Mouse (Mus musculus) fat pad, adult 2 months (tissue): Measurements from ENCODE around the gene Fam83g.

Experiments
- DNase-seq: peaks from one replicate; pipeline ENCODE4 v3.0.0-alpha.2; 2011; ENCODE audit warnings: low read depth, low spot score; ENCODE audit errors: extremely low read depth

The Fam83g gene

DNA sequence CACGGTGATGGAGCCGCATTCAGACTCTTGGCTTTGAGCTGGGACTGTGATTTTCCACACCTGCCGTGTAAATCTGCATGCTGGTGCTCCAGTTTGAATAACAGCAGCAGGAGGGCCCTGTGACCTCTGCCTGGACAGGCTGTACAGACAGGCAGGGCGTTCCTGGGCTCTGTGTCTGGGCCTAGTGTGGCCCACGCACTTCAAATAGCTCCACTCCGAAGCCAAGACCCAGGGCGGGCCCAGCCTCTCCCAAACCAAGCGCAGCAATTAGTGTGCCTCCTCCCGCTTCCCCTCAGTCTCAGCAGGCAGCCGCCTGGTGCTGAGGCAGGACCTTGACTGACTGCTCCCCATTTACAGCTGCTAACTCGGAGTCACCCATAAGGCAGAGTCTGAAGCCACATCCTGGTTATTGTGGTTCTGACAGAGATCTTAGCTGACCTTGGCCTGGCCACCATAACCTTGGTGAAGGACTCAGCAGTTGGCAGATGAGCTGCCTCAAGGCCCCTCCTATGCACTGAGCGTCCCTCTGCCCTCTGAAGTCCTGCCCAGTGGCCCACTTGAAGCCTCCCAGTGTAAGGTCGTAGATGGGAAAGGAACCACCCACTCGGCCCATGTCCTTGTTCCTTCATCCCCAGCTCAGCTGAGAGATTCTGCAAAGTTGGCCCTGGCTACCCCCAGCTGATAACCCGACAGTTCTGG lies 29.4 kb downstream of the Fam83g start:
- no peak for DNase-seq

- no peak for DNase-seq
Observed at GRCm38 (mm10) chr11:61714346-61715117, 30.6 kb downstream of the Fam83g start.

DNA sequence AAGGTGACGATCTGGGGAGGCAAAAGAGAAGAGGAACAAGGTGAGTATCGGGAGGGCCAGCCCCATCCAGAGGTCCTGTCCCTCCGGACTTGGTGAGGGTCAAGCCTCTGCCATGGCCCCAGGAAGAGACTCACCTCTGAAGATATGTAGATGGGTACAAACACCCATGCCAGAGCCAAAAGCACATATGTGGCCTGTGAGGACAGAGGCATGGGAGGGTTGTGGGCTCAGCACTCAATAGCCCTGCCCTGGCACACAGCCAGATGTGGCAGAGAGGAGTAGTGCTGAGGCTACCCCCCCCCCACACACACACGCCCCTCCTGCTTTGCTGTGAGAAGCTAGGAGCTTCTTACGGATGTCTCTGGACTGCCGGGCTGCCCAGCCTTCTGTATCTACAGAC lies 31.2 kb downstream of the Fam83g start:
- DNase-seq = no peak

DNA sequence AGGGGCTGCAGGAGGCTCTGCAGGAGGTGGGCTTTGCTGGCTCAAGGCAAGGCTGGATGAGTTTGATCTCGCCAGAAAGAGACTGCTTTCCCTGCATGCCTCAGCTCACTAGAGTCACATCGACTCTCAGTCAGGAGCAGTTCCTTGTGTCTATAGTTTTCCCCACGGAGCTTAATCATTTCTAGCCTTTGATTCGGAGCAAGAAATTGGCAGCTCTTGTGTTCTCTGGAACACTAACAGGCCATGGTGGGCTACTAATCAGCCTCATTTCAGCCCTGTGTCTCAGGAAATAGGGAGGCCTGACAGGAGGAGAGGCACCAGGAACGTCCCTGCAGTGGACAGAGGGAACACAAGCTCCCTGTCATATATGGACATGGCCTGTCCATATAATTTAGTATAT lies 34.1 kb downstream of the Fam83g start:
- DNase-seq = no peak

- DNase-seq = no peak
Observed at GRCm38 (mm10) chr11:61719387-61719786, 35.5 kb downstream of the Fam83g start.

- no peak for DNase-seq
Observed at GRCm38 (mm10) chr11:61719826-61720225, 35.9 kb downstream of the Fam83g start.

DNA sequence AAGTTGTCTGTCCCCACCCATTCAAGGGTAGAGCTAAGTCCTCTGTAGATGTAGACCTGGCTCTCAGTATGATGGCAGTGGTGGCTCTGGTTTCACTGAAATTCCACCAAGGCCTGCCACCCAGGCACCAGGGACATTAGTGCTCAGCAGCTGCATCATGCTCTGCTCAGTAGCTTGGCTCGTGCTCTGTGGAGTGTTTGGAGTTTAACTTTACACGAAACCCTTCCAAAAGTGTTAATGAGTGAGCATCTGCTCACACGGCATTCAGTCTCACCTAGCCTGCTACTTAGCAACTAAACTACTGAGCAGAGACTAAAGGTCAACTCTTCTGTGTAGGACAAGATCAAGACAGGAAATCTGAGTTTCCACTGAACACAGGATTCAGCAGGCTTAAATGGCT lies 36.7 kb downstream of the Fam83g start, which contains the start of gene Slc5a10:
Slc5a10 (minus strand) TSS at position 191 of the 400 bp plus-strand sequence.
- no peak for DNase-seq

DNA sequence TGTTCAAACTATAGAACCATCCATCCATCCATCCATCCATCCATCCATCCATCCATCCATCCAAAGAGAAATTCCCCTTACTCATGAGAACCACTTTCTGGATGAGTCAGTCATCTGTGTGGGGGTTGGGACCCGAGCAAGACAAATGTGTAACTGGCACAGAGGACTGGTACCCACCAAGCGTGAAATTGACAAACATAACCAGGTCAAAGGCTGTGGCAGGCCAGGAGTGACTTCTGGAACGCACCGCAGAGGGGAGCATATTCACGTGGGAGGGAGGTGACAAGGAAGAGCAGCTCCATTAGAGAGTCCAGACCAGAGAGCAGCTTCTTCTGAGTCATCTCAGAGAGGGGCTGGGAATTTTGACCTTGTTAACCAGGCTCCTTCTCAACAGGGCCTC lies 38.2 kb downstream of the Fam83g start:
- no peak for DNase-seq

GRCm38 (mm10) chr11:61728037-61728436 lies 44.1 kb downstream of the Fam83g start:
- no peak for DNase-seq

- no peak for DNase-seq
Observed at GRCm38 (mm10) chr11:61732672-61733071, 48.8 kb downstream of the Fam83g start.

DNA sequence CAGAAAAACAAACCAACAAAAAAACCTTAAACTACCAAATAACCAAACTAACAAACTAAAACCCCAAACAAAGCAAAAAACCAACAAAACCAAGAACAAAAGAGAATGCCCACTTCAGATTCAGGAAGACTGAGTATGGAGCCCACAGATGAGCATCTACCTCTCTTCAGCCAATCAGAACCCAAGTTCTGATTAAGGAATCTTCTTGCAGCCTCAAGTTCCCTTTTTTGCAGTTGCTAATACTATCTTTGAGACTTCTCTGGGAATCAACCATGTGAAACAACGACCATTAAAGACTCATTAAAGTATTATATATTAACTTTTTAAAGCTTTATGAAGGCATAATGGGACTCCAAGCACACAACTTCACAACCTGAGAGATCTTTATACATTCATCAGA lies 53.4 kb downstream of the Fam83g start:
- DNase-seq = no peak

DNA sequence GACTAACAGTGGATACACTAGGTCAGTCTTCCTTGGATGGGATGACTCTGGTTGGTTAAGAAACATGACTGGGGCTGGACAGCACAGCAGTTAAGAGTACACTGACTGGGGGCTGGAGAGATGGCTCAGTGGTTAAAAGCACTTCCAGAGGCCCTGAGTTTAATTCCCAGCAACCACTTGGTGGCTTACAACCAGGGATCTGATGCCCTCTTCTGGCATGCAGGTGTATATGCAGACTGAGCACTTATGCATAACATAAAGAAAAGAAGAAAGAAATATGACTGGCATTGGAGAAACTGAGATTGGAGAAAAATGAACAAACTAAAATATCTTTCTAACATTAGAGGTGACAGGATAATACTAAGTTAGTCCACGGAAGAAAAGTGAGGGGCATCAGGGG lies 56.6 kb downstream of the Fam83g start:
- DNase-seq = no peak

DNA sequence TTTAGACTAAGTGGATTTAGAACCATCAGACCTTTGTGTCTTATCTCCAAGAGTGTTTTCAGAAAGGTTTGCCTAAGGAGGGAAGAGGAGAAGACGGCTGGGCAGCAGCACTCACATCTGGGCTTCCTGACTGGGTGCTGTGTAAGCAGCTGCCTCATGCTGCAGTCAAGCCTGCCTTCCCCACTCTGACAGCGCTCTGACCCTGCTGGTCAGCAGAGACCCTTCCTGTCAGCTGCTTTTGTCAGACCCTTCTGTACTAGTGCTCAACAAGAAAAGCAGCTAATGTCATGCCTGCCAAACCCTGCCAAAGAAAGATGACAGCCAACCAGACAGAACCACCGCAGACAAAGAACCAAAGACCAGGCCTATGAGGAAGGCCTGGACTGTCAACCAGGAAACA lies 59.9 kb downstream of the Fam83g start:
- no peak for DNase-seq

GRCm38 (mm10) chr11:61744460-61744859 lies 60.6 kb downstream of the Fam83g start:
- no peak for DNase-seq

DNA sequence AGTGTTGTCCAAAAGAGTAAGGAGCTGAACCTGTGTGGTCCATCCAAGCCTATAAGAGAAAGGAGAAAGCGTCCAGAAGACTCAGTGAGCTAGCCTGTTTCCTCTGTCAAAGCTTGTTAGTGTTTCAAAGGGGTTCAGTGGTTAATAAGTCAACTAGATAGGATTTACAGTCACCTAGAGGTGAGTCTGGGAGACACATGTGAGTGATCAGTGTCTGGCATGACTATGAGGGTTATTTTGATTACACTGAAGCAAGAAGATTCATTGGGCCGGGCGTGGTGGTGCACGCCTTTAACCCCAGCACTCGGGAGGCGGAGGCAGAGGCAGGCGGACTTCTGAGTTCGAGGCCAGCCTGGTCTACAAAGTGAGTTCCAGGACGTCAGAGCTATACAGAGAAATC lies 61.9 kb downstream of the Fam83g start:
- no peak for DNase-seq

GRCm38 (mm10) chr11:61747161-61747560 lies 63.3 kb downstream of the Fam83g start:
- no peak for DNase-seq

- no peak for DNase-seq
Observed at GRCm38 (mm10) chr11:61751612-61752011, 67.7 kb downstream of the Fam83g start.

DNA sequence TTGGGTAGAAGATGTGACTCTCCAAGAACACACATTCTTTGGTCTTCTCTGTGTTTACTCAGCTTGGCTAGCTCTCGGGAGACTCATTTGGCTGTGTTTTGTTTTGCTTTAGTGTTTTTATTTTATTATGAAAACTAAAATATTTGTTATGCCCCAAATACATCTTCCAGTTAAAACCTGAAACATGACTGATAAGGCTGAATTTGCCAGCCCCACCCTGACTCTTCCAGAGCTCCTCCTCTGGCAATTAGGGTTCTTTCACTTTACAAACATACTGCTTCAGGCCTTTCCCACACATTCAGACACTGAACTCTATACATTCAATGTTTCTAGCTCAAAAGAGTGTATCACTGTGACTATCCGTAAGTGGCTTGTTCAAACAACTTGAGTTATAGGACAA lies 73.3 kb downstream of the Fam83g start:
- no peak for DNase-seq
